Mouse (Mus musculus) urinary bladder, postnatal 10 days (tissue): Measurements from ENCODE around the gene Vamp4.

ENCODE experiments used
- DNase-seq: peaks from one replicate; pipeline ENCODE4 v3.0.0; 2022; ENCODE audit warnings: low spot score

Vamp4 gene

GRCm38 (mm10) chr1:162570260-162570748 is at the start of gene Vamp4:
TSS of gene Vamp4 (plus strand) at chr1:162570515.
- peak; percentile 74 for DNase-seq

DNA sequence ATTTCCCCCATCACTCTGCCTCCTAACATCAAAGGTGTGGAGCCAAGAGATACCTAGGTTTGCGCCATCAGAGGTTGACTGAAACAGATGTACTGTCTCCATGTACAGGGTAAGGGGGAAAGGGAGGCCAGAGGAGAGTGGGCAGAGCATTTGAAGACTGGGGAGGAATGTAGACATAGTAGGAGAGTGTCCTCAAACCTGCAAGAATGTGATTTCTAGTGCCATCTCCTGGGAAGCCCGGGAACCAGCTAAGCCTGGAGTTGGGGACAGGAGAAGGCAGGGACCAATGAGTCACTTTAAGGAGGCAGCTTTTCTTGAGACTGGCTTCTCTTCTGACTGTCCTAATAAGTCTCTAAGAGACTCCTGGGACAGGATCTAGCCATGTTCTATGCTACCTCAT is 40.7 kb upstream of the Vamp4 start:
- no peak for DNase-seq

DNA sequence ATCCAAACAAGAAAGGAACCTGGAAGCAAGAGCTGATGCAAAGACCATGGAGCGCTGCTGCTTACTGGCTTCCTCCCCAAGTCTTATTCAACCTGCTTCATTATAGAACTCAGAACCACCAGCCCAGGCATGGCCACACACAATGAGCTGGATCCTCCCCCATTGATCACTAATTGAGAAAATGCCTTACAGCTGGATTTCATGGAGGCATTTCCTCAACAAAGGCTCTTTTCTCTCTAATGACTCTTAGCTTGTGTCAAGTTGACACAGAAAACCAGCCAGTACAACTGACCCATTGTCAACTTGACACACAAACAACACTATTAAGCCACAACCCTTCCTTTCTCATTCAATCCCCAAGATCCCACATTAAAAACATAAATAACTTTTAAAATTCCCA is 39.6 kb upstream of the Vamp4 start:
- no peak for DNase-seq

GRCm38 (mm10) chr1:162531584-162531983 is 38.7 kb upstream of the Vamp4 start:
- no peak for DNase-seq

DNA sequence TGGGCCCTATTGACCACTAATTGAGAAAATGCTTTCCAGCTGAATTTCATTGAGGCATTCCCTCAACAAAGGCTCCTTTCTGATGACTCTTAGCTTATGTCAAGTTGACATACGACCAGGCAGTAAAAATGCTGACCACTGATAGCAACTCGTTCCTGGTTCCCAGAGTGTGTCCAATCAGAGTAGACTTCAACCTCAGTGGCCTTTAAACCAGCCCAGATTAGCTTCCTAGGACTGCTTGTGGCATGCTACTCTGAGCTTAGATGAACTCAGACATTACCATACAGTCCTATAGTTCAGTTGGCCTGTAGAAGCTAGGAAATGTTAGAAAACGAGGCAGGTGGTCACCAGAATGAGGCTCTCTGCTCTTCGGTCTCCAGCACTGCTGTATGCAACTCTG is 38.0 kb upstream of the Vamp4 start:
- DNase-seq: no peak

GRCm38 (mm10) chr1:162533766-162534560 is 36.4 kb upstream of the Vamp4 start:
- DNase-seq: no peak

- no peak for DNase-seq
Observed at GRCm38 (mm10) chr1:162543231-162543630, 27.1 kb upstream of the Vamp4 start.

DNA sequence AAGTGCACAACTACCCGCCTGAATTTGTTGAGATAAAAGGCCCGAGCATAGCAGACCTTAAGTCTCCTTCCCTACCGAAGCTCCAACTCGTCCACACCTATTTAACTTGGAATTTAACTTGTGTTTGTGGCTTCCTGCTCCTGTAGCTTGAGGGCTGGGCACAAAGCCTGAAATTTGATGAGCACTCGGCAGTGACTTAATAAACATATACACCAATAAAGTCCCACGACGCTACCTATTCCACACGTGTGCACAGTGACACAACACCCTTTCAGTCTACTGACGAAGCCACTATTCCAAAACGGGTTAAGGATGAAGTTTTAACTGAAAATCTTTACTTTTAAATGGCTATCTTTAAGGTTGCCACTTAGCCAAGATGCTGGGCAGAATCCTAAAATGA is 22.7 kb upstream of the Vamp4 start:
- no peak for DNase-seq

DNA sequence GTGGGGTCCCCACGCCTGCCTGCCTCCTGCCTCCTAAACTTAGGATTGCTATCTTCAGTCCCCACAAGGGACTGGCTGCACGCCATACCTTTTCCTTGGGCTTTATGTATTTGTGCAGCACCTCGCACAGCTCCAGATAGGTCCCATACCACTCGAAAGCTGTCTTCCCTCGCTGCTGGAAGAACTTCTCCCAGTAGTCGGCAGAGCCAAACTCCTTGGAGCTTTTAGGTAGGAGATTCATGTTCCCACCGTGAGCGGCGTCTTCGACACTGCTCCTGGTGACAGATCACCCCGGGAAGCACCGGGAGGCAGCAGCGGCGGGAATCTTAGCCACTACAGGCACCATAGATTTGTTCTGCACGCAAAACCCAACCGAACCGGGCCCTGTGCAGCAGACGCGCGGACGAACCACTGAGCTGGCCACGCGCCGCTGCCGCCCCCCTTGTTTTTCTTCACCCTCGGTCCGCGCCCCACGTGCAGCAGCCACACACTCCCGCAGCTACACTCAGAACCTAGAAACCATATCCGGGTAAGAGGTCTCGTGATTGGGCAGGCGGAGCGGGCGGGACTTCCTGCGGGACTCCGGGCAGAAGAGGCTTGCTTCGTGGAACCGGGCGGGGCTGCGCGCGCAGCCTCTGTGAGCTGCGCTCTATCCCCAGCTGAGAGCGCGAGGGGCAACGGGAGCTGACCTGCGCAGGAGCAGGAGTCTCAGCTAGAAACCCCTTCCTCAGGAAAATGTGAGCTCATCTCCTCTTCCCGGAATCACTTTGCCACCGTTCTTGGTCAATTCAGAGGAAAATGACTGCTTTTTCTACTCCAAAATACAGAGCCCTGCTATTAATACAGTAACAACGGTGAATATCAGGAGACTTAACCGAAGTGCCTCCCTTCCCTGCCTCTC is 22.0 kb upstream of the Vamp4 start, which contains the start of gene Mettl13:
Gene Mettl13 (minus strand): TSS at position 536 of the 901 bp plus-strand sequence.
- peak; percentile 49 for DNase-seq

DNA sequence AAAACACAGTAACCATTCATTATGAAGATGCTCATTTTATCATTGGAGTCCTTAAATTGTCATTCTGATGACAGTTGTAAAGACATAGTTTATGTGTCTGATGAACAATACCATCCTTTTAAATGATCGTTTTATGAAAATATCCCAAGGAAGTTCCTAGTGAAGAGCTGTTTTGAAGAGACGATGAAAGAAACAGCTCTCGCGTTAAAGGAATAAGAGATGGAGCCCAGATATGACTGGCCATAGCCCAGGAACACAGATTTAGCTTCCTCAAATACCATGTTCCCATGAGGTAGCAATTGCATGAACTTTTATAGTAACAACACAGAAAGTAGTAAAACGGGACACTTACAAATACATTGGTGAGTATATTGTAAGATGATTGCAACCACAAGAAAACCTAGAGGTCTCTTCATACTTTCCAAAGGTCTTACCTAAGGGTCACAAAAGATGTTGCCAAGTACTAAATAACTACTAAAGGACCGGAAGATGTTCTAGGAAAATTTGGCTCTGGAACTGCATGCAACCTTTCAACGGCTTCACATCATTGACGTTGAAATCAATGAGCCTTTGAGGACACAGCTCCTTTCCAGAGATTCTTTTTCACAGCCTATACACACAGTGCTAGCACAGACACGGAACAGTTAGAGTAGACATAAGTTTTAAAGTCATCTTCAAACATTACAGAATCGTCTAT is 21.2 kb upstream of the Vamp4 start:
- no peak for DNase-seq

DNA sequence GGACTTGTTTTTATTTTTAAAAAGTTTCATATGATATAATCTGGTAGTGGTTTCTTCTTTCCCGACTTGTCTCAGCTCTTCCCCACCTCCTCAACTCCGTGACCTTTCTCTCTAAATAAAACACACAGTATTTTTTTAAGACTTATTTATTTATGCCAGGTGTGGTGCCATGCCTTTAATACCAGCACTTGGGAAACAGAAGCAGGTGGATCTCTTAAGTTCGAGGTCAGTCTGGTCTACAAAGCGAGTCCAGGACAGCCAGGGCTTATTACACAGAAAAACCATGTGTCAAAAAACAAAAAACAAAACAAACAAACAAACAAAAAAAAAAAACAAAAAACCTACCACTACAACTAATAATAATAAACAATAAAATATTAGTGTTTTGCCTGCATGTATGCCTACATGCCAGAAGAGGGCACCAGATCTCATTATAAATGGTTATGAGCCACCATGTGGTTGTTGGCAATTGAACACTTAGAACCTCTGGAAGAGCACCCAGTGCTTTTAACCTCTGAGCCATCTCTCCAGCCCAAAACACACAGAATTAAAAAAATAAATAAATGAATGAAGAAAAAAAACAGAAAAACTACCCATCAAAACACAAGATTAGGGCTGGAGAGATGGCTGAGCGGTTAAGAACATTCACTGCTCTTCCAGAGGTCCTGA is 20.6 kb upstream of the Vamp4 start:
- no peak for DNase-seq

DNA sequence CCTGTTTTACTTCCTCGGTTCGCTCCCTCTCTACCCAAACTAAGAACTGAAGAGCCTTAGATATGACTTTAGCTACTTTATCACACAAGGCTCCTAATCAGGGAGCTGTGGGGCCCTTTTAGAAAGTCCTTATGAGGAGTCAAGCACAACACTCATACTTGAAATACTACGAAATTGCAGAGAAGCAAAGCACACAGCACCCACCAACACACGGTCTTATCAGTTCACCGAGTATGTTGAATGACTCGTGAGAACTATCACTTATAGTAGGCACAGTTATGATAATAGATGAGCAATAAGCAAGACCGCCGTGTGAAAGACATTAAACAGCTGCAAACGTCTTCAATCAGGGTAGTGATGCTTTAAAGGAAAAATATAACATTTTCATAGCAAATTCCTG is 17.4 kb upstream of the Vamp4 start:
- no peak for DNase-seq

GRCm38 (mm10) chr1:162554193-162554592 is 16.1 kb upstream of the Vamp4 start:
- DNase-seq: no peak

GRCm38 (mm10) chr1:162563236-162563635 is 7.1 kb upstream of the Vamp4 start:
- no peak for DNase-seq

- no peak for DNase-seq
Observed at GRCm38 (mm10) chr1:162564992-162565391, 5.3 kb upstream of the Vamp4 start.

GRCm38 (mm10) chr1:162567351-162567750 is 3.0 kb upstream of the Vamp4 start:
- no peak for DNase-seq

GRCm38 (mm10) chr1:162570931-162571601 is 751 bp downstream of the Vamp4 start:
- DNase-seq: no peak

GRCm38 (mm10) chr1:162575098-162575497 is 4.8 kb downstream of the Vamp4 start:
- DNase-seq: no peak

DNA sequence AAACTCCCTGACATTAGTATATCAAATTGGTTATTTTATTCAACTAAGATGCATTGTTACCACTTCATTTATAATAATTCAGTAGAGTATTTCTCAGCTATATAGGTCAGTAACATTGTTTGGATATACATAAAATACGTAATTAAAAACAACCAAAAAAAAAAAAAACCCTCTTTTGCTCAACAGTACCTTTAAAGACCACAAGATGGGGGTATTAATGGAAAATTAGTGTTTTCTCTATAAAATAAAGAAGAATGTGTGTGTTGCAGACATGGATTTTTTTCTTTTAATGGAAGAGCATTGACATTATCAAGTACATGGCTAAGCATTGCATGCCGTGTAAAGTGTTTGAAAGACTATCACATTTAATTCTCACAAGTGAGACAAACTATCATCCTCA is 12.6 kb downstream of the Vamp4 start:
- DNase-seq: no peak

- DNase-seq: no peak
Observed at GRCm38 (mm10) chr1:162586282-162586681, 16.0 kb downstream of the Vamp4 start.

DNA sequence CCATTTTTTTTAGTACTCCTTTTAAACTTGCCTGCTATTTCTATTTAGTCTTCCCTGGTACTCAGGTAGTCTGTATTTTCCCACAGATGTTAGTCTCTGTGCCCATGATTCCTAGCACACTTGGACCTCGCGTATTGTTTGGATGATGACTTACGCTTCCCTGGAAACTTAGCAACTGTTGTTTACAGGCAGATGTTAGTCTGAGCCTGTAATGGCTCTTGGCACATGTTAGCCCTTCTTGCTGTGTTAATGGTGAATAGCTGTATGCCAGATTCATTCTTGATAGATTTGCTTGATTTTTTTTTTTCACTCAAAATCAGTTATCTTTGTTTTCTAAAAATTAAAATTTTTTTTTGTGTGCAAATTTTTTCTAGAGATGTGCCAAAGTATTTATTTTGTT is 18.3 kb downstream of the Vamp4 start:
- no peak for DNase-seq
